Mouse (Mus musculus): ENCODE results near the gene Tmem179b. TPM values are rescaled to one million over a fixed set of nuclear protein-coding genes. Genes with fewer than 3 reads are reported as not detected.

Gene Tmem179b
- polyA plus RNA-seq, 1 experiment: 87.9 TPM

- Histone ChIP-seq H3K27ac (ENCODE audit: insufficient read depth, low read length) (peak within 1 kb of the TSS; percentile 51), H3K4me3 (ENCODE audit: extremely low read depth, insufficient read depth, insufficient read length) (peak within 1 kb of the TSS; percentile 78), H3K36me3 (ENCODE audit: control insufficient read depth, insufficient read depth, low read length) (peaks cover 5% of the 10 kb centered on the region; the same call in 1 of the 2 replicates), H3K27me3 (ENCODE audit: control insufficient read depth, insufficient read depth, low read length) (no peaks in the 10 kb centered on the region), H3K4me1 (ENCODE audit: control insufficient read depth, insufficient read depth, insufficient read length) (peaks cover 4% of the 10 kb centered on the region; the same call in 1 of the 2 replicates)
- 2% methylated on average over 32 of the region's 32 CpGs for WGBS
- TF ChIP-seq CTCF (IDR thresholded peaks at IDR 0.05; ENCODE audit: extremely low read depth, insufficient read depth, insufficient read length, insufficient replicate concordance): no peak
- TF ChIP-seq POLR2A (IDR thresholded peaks at IDR 0.05; ENCODE audit: low read depth, low read length): no peak; the same call in 1 of the 2 replicates
- peak; percentile 91 to 95 for DNase-seq (ENCODE audit: low read depth in 1 of 2, low spot score in 2 of 2)
These were observed 11.9 kb upstream of the Tmem179b start, which contains the start of gene Taf6l for GRCm38 (mm10) chr19:8786008-8786781. Taf6l (minus strand) TSS chr19:8786417.

- Histone ChIP-seq H3K27ac (ENCODE audit: insufficient read depth, low read length) (peak overlapping the region; percentile 99), H3K36me3 (ENCODE audit: control insufficient read depth, insufficient read depth, low read length) (peaks cover 3% of the 10 kb centered on the region), H3K4me3 (ENCODE audit: extremely low read depth, insufficient read depth, insufficient read length) (peak overlapping the region; percentile 94), H3K27me3 (ENCODE audit: control insufficient read depth, insufficient read depth, low read length) (no peaks in the 10 kb centered on the region), H3K4me1 (ENCODE audit: control insufficient read depth, insufficient read depth, insufficient read length) (peaks cover 11% of the 10 kb centered on the region; the same call in 1 of the 2 replicates)
- TF ChIP-seq POLR2A (IDR thresholded peaks at IDR 0.05; ENCODE audit: low read depth, low read length) (no peak), CTCF (IDR thresholded peaks at IDR 0.05; ENCODE audit: extremely low read depth, insufficient read depth, insufficient read length, insufficient replicate concordance) (no peak)
- WGBS: 3% methylated on average over 20 of the region's 20 CpGs
- peak in 1 of 2 experiments; percentile 25 for DNase-seq (ENCODE audit: low read depth in 1 of 2, low spot score in 2 of 2)
These were observed 719 bp upstream of the Tmem179b start for GRCm38 (mm10) chr19:8774951-8775421.

GRCm38 (mm10) chr19:8773409-8773808, 858 bp downstream of the Tmem179b start:
- 31% methylated on average over 6 of the region's 6 CpGs for WGBS

GRCm38 (mm10) chr19:8772996-8773395, 1.3 kb downstream of the Tmem179b start:
- no peak for DNase-seq (ENCODE audit: low read depth in 1 of 2, low spot score in 2 of 2)

More at GRCm38 (mm10) chr19:8773409-8773808, 858 bp downstream of the Tmem179b start:
- 0 out of 2 replicates have a peak overlapping the region, but pooled peaks have one; percentile 27 for H3K27ac ChIP-seq (ENCODE audit: insufficient read depth, low read length)
- H3K4me1 ChIP-seq (ENCODE audit: control insufficient read depth, insufficient read depth, insufficient read length): peaks cover 11% of the 10 kb centered on the region; the same call in 1 of the 2 replicates
- DNase-seq (ENCODE audit: low read depth in 1 of 2, low spot score in 2 of 2): no peak
- TF ChIP-seq CTCF (IDR thresholded peaks at IDR 0.05; ENCODE audit: extremely low read depth, insufficient read depth, insufficient read length, insufficient replicate concordance) (no peak), POLR2A (IDR thresholded peaks at IDR 0.05; ENCODE audit: low read depth, low read length) (no peak)
- peaks cover 5% of the 10 kb centered on the region for H3K36me3 ChIP-seq (ENCODE audit: control insufficient read depth, insufficient read depth, low read length)
- peak overlapping the region; percentile 16; the same call in 1 of the 2 replicates for H3K4me3 ChIP-seq (ENCODE audit: extremely low read depth, insufficient read depth, insufficient read length)
- H3K27me3 ChIP-seq (ENCODE audit: control insufficient read depth, insufficient read depth, low read length): no peaks in the 10 kb centered on the region

GRCm38 (mm10) chr19:8770567-8771270, 3.5 kb downstream of the Tmem179b start, which contains the start of gene Tmem223:
Tmem223 (plus strand) TSS chr19:8770996.
- H3K4me1 ChIP-seq (ENCODE audit: control insufficient read depth, insufficient read depth, insufficient read length): peaks cover 11% of the 10 kb centered on the region; the same call in 1 of the 2 replicates
- H3K27ac ChIP-seq (ENCODE audit: insufficient read depth, low read length): peak within 1 kb of the TSS; percentile 92
- TF ChIP-seq POLR2A (IDR thresholded peaks at IDR 0.05; ENCODE audit: low read depth, low read length) (peak; percentile 87), CTCF (IDR thresholded peaks at IDR 0.05; ENCODE audit: extremely low read depth, insufficient read depth, insufficient read length, insufficient replicate concordance) (no peak)
- 15% methylated on average over 29 of the region's 29 CpGs for WGBS
- H3K36me3 ChIP-seq (ENCODE audit: control insufficient read depth, insufficient read depth, low read length): peaks cover 27% of the 10 kb centered on the region
- no peaks in the 10 kb centered on the region for H3K27me3 ChIP-seq (ENCODE audit: control insufficient read depth, insufficient read depth, low read length)
- peak within 1 kb of the TSS; percentile 87 for H3K4me3 ChIP-seq (ENCODE audit: extremely low read depth, insufficient read depth, insufficient read length)
- peak; percentile 59 to 77 for DNase-seq (ENCODE audit: low read depth in 1 of 2, low spot score in 2 of 2)

More at GRCm38 (mm10) chr19:8772996-8773395, 1.3 kb downstream of the Tmem179b start:
- TF ChIP-seq CTCF (IDR thresholded peaks at IDR 0.05; ENCODE audit: extremely low read depth, insufficient read depth, insufficient read length, insufficient replicate concordance) (no peak), POLR2A (IDR thresholded peaks at IDR 0.05; ENCODE audit: low read depth, low read length) (no peak)
- Histone ChIP-seq H3K4me3 (ENCODE audit: extremely low read depth, insufficient read depth, insufficient read length) (peak overlapping the region; percentile 16; the same call in 1 of the 2 replicates), H3K27me3 (ENCODE audit: control insufficient read depth, insufficient read depth, low read length) (no peaks in the 10 kb centered on the region), H3K4me1 (ENCODE audit: control insufficient read depth, insufficient read depth, insufficient read length) (peaks cover 11% of the 10 kb centered on the region; the same call in 1 of the 2 replicates), H3K36me3 (ENCODE audit: control insufficient read depth, insufficient read depth, low read length) (peaks cover 6% of the 10 kb centered on the region), H3K27ac (ENCODE audit: insufficient read depth, low read length) (no peak overlapping the region)
- 71% methylated on average over 5 of the region's 5 CpGs for WGBS

GRCm38 (mm10) chr19:8765562-8765961, 8.7 kb downstream of the Tmem179b start:
- Histone ChIP-seq H3K4me1 (ENCODE audit: control insufficient read depth, insufficient read depth, insufficient read length) (no peaks in the 10 kb centered on the region; the same call in 1 of the 2 replicates), H3K27ac (ENCODE audit: insufficient read depth, low read length) (no peak overlapping the region), H3K27me3 (ENCODE audit: control insufficient read depth, insufficient read depth, low read length) (no peaks in the 10 kb centered on the region), H3K36me3 (ENCODE audit: control insufficient read depth, insufficient read depth, low read length) (peaks cover 56% of the 10 kb centered on the region), H3K4me3 (ENCODE audit: extremely low read depth, insufficient read depth, insufficient read length) (no peak overlapping the region)
- 97% methylated on average over 9 of the region's 9 CpGs for WGBS
- no peak for DNase-seq (ENCODE audit: low read depth in 1 of 2, low spot score in 2 of 2)
- TF ChIP-seq POLR2A (IDR thresholded peaks at IDR 0.05; ENCODE audit: low read depth, low read length) (no peak), CTCF (IDR thresholded peaks at IDR 0.05; ENCODE audit: extremely low read depth, insufficient read depth, insufficient read length, insufficient replicate concordance) (no peak)
